Mouse (Mus musculus): Measurements from ENCODE around the gene Hypk. TPM values are rescaled to one million over a fixed set of nuclear protein-coding genes. Genes with fewer than 3 reads are reported as not detected.
A peak's percentile ranks its signal among the peaks of the same experiment; 100 is the strongest.

Gene Hypk
- total and polyA plus RNA-seq, 3 experiments: 17.6 to 79.7 TPM; not detected in 1

DNA sequence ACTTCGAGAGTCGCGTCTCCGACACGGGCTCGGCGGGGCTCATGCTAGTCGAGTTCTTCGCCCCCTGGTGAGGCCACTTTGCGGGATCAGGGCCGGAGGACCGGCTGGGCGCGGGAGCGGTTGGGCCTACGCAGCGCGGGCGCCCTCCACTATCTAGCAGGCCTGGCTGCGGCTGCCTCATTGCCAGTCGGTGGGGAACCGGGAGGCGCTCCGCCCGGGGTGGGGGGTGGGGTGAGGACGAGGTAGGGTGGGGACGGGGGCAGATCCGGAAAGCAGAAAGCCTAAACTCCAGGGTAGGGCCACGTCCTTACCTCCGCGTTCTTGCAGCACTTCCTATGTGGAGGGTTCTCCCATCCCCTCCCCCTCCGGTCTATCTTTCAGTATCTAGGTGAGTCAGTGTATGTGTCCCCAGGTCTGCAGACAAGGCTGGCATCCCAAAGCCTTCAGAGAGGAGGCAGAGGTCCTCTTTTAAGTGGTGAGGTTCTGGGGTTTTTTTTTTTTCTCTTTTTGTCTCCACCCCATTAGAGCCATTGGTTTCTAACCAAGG is 38.9 kb upstream of the Hypk start:
- peak; percentile 84 for DNase-seq (ENCODE audit: low read depth, low spot score)
- peaks cover 48% of the 10 kb centered on the region for H3K79me2 ChIP-seq (ENCODE audit: control insufficient read depth, insufficient read depth, low read length, poor library complexity)
- H3K4me3 ChIP-seq (ENCODE audit: control insufficient read depth in 1 of 2, insufficient read depth in 1 of 2, low read depth in 2 of 2, low read length in 2 of 2): peak overlapping the region; percentile 84 to 100
- H3K4me1 ChIP-seq (ENCODE audit: control insufficient read depth in 1 of 2, insufficient read depth in 2 of 2, low read length in 2 of 2): peaks cover 0 to 7% of the 10 kb centered on the region in 2 experiments
- no peaks in the 10 kb centered on the region for H3K27me3 ChIP-seq (ENCODE audit: control insufficient read depth in 1 of 2, insufficient read depth in 2 of 2, low read length in 2 of 2)
- H3K36me3 ChIP-seq (ENCODE audit: control insufficient read depth in 1 of 2, insufficient read depth in 2 of 2, low read length in 2 of 2): peaks cover 6 to 33% of the 10 kb centered on the region in 2 experiments
- peak overlapping the region; percentile 87 for H3K9ac ChIP-seq (ENCODE audit: control insufficient read depth, low read depth, low read length, poor library complexity, severe bottlenecking)
- TF ChIP-seq MAX (IDR thresholded peaks at IDR 0.05; ENCODE audit: low read length) (no peak), POLR2AphosphoS2 (IDR thresholded peaks at IDR 0.05; ENCODE audit: low read length) (no peak), ETS1 (IDR thresholded peaks at IDR 0.05; ENCODE audit: low read depth, low read length) (0 out of 2 replicates have a peak, but pooled peaks have one; percentile 21), ZNF384 (IDR thresholded peaks at IDR 0.05; ENCODE audit: low read depth, low read length) (peak; percentile 41), ZMIZ1 (IDR thresholded peaks at IDR 0.05; ENCODE audit: low read depth, low read length) (no peak), CHD1 (IDR thresholded peaks at IDR 0.05; ENCODE audit: low read depth, low read length) (no peak), TCF12 (IDR thresholded peaks at IDR 0.05; ENCODE audit: low read depth, low read length) (0 out of 2 replicates have a peak, but pooled peaks have one; percentile 4), SIN3A (IDR thresholded peaks at IDR 0.05; ENCODE audit: low read length) (peak; percentile 56), ELF1 (IDR thresholded peaks at IDR 0.05; ENCODE audit: low read depth, low read length) (peak; percentile 22; the same call in 1 of the 2 replicates), EP300 (IDR thresholded peaks at IDR 0.05; ENCODE audit: low read depth in 1 of 2, low read length in 2 of 2) (no peak), CHD2 (IDR thresholded peaks at IDR 0.05; ENCODE audit: low read length) (peak; percentile 20; the same call in 1 of the 2 replicates)
- no peaks in the 10 kb centered on the region for H3K9me3 ChIP-seq (replicated peaks; ENCODE audit: insufficient read depth, low read length)
- H3K27ac ChIP-seq (ENCODE audit: control insufficient read depth, low read depth, low read length): peak overlapping the region; percentile 82

DNA sequence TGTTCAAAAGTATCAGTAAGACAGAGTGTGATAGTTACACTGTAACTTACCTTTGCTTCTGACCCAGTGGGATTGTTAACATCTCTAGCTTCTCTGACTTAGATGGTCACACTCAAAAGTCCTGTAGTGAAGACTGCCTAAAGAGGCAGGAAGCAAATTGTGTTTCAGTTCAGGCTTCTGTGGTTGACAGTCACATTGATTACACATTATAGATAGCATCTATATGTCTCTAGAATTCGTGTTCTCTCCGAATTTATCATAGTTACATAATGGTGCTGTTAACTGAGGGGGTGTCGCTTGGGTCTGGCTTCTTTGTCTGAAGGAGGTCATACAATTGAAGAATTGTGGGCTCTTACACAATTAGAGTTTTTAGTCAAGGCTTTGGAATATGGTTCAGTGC is 38.0 kb upstream of the Hypk start:
- Histone ChIP-seq H3K79me2 (ENCODE audit: control insufficient read depth, insufficient read depth, low read length, poor library complexity) (peaks cover 53% of the 10 kb centered on the region), H3K4me1 (ENCODE audit: control insufficient read depth in 1 of 2, insufficient read depth in 2 of 2, low read length in 2 of 2) (peaks cover 0 to 7% of the 10 kb centered on the region in 2 experiments), H3K27ac (ENCODE audit: control insufficient read depth, low read depth, low read length) (no peak overlapping the region), H3K27me3 (ENCODE audit: control insufficient read depth in 1 of 2, insufficient read depth in 2 of 2, low read length in 2 of 2) (no peaks in the 10 kb centered on the region), H3K36me3 (ENCODE audit: control insufficient read depth in 1 of 2, insufficient read depth in 2 of 2, low read length in 2 of 2) (peaks cover 10 to 33% of the 10 kb centered on the region in 2 experiments), H3K9me3 (replicated peaks; ENCODE audit: insufficient read depth, low read length) (no peaks in the 10 kb centered on the region), H3K4me3 (ENCODE audit: control insufficient read depth in 1 of 2, insufficient read depth in 1 of 2, low read depth in 2 of 2, low read length in 2 of 2) (peak overlapping the region; percentile 19 to 100), H3K9ac (ENCODE audit: control insufficient read depth, low read depth, low read length, poor library complexity, severe bottlenecking) (peak overlapping the region; percentile 87)
- TF ChIP-seq UBTF (IDR thresholded peaks at IDR 0.05; ENCODE audit: borderline replicate concordance, insufficient read depth, low read depth, low read length) (no peak), NRF1 (IDR thresholded peaks at IDR 0.05; ENCODE audit: insufficient read depth, low read depth, low read length, poor library complexity, severe bottlenecking) (no peak), MAX (IDR thresholded peaks at IDR 0.05; ENCODE audit: low read length) (no peak), ZC3H11A (IDR thresholded peaks at IDR 0.05; ENCODE audit: low read depth, low read length) (no peak), ZMIZ1 (IDR thresholded peaks at IDR 0.05; ENCODE audit: low read depth, low read length) (no peak), E2F4 (IDR thresholded peaks at IDR 0.05; ENCODE audit: borderline replicate concordance, low read depth, low read length) (no peak), BHLHE40 (IDR thresholded peaks at IDR 0.05; ENCODE audit: borderline replicate concordance, low read depth, low read length) (no peak), EP300 (IDR thresholded peaks at IDR 0.05; ENCODE audit: low read depth in 1 of 2, low read length in 2 of 2) (no peak), TCF12 (IDR thresholded peaks at IDR 0.05; ENCODE audit: low read depth, low read length) (no peak), USF2 (IDR thresholded peaks at IDR 0.05; ENCODE audit: borderline replicate concordance in 1 of 2, insufficient read depth in 1 of 2, low read depth in 1 of 2, low read length in 2 of 2) (no peak), CHD1 (IDR thresholded peaks at IDR 0.05; ENCODE audit: low read depth, low read length) (no peak), HCFC1 (IDR thresholded peaks at IDR 0.05; ENCODE audit: low read depth, low read length) (no peak), CTCF (IDR thresholded peaks at IDR 0.05 in 2 of 3, conservative IDR thresholded peaks at IDR 0.05 in 1 of 3; ENCODE audit: control insufficient read depth in 1 of 3, insufficient read depth in 1 of 3, low read depth in 2 of 3, low read length in 3 of 3, poor library complexity in 1 of 3, severe bottlenecking in 1 of 3) (no peak), USF1 (IDR thresholded peaks at IDR 0.05; ENCODE audit: low read depth, low read length) (no peak), POLR2A (IDR thresholded peaks at IDR 0.05; ENCODE audit: control insufficient read depth in 1 of 2, insufficient read depth in 1 of 2, low read depth in 1 of 2, low read length in 2 of 2, poor library complexity in 1 of 2) (no peak)
- no peak for DNase-seq (ENCODE audit: low read depth, low spot score)
